8 mouse cellular contexts compared by ENCODE assay signal in the genomic region with DNA sequence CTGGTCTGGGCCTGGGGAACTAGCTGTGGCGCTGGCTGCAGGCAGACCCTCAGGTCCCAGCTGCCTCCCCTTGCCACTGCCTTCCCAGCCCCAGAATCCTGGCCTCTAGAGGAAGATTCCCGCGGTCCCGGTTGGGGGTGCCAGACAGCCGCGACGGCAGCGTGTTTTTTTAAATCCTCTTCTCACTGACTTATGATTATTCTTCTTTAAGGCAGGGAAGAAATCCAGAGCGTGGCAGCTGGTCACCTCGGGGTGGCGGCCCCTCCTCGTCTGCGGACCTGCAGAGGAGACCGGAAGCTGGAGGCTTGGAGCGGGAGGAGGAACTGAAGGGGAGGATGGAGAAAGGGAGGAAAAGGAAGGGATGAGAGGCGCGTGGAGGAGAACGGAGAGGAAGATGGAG. TPM values are rescaled to one million over a fixed set of nuclear protein-coding genes. Genes with fewer than 3 reads are reported as not detected.
DNase-seq lines count a peak whose midpoint lies in the region; ATAC-seq and TF ChIP-seq lines count a peak whose summit lies in the region.

No protein-coding gene starts in this region.

- ATAC-seq in embryonic facial prominence, embryonic 13.5 days (ENCODE audit: insufficient number of reproducible peaks, insufficient read depth, low FRiP score, low TSS enrichment, low read depth): no peak
- peak; percentile 58 for ATAC-seq in limb, embryonic 13.5 days (ENCODE audit: low FRiP score, low read depth)
- ATAC-seq in midbrain, embryonic 14.5 days (ENCODE audit: low FRiP score, low TSS enrichment): peak; percentile 66
- peak; percentile 46; the same call in 1 of the 2 replicates for ATAC-seq in stomach, postnatal 0 days (ENCODE audit: low FRiP score, low TSS enrichment)

- peak; percentile 56; the same call in 1 of the 2 replicates for TF ChIP-seq CTCF in brain, embryonic 14.5 days (IDR thresholded peaks at IDR 0.05; ENCODE audit: borderline replicate concordance, extremely low read depth, insufficient read depth, insufficient read length)
- peak; percentile 26; the same call in 1 of the 2 replicates for TF ChIP-seq CTCF in kidney, adult 2 months (conservative IDR thresholded peaks at IDR 0.05; ENCODE audit: insufficient read depth, insufficient read length, low read depth, low read length)
- peak; percentile 73 for TF ChIP-seq CTCF in stomach, postnatal 0 days (IDR thresholded peaks at IDR 0.05; ENCODE audit: low read depth)

- H3K9ac ChIP-seq in embryonic facial prominence, embryonic 13.5 days: peak overlapping the region; percentile 69
- peak overlapping the region; percentile 63 for H3K9ac ChIP-seq in limb, embryonic 13.5 days
- peak overlapping the region; percentile 38 for H3K9ac ChIP-seq in midbrain, embryonic 14.5 days (replicated peaks; ENCODE audit: low read length)
- peak overlapping the region; percentile 8; the same call in 1 of the 2 replicates for H3K9ac ChIP-seq in stomach, postnatal 0 days (ENCODE audit: low read length)

- peak overlapping the region; percentile 60 for H3K4me2 ChIP-seq in embryonic facial prominence, embryonic 13.5 days
- peak overlapping the region; percentile 61 for H3K4me2 ChIP-seq in limb, embryonic 13.5 days (replicated peaks)
- H3K4me2 ChIP-seq in midbrain, embryonic 14.5 days (ENCODE audit: low read length): peak overlapping the region; percentile 46
- H3K4me2 ChIP-seq in stomach, postnatal 0 days (replicated peaks; ENCODE audit: low read depth): peak overlapping the region; percentile 45

- no peaks in the 10 kb centered on the region for H3K36me3 ChIP-seq in embryonic facial prominence, embryonic 13.5 days
- no peaks in the 10 kb centered on the region for H3K36me3 ChIP-seq in kidney, adult 2 months (ENCODE audit: control insufficient read depth, insufficient read depth, low read length)
- no peaks in the 10 kb centered on the region for H3K36me3 ChIP-seq in limb, embryonic 13.5 days
- H3K36me3 ChIP-seq in midbrain, embryonic 14.5 days (ENCODE audit: control insufficient read depth, insufficient read depth, low read length): no peaks in the 10 kb centered on the region
- no peaks in the 10 kb centered on the region for H3K36me3 ChIP-seq in stomach, postnatal 0 days (ENCODE audit: control insufficient read depth, insufficient read depth, low read length)

- H3K27ac ChIP-seq in embryonic facial prominence, embryonic 13.5 days: peak overlapping the region; percentile 86
- 0 out of 2 replicates have a peak overlapping the region, but pooled peaks have one; percentile 1 for H3K27ac ChIP-seq in kidney, adult 2 months (ENCODE audit: insufficient read depth, low read depth, low read length)
- H3K27ac ChIP-seq in limb, embryonic 13.5 days: peak overlapping the region; percentile 84
- peak overlapping the region; percentile 86 for H3K27ac ChIP-seq in midbrain, embryonic 14.5 days (replicated peaks; ENCODE audit: low read depth, low read length)
- peak overlapping the region; percentile 69 for H3K27ac ChIP-seq in stomach, postnatal 0 days (replicated peaks)

- DNase-seq in brain, embryonic 14.5 days (ENCODE audit: low read depth): peak; percentile 94
- DNase-seq in heart, adult 9 months (ENCODE audit: low spot score in 2 of 2): peak; percentile 66 to 75
- peak; percentile 80 for DNase-seq in kidney, adult 2 months
- DNase-seq in midbrain, embryonic 14.5 days: peak; percentile 88
- peak; percentile 67 for DNase-seq in stomach, postnatal 0 days (ENCODE audit: low spot score)
- DNase-seq in spleen, postnatal 36 days (ENCODE audit: low spot score in 2 of 2): no peak

- H3K4me1 ChIP-seq in embryonic facial prominence, embryonic 13.5 days: peaks cover 28% of the 10 kb centered on the region
- H3K4me1 ChIP-seq in kidney, adult 2 months (ENCODE audit: control insufficient read depth, insufficient read depth, low read length): peaks cover 8% of the 10 kb centered on the region; the same call in 1 of the 2 replicates
- H3K4me1 ChIP-seq in limb, embryonic 13.5 days: peaks cover 32% of the 10 kb centered on the region
- peaks cover 22% of the 10 kb centered on the region for H3K4me1 ChIP-seq in midbrain, embryonic 14.5 days (ENCODE audit: control insufficient read depth, insufficient read depth, low read length)
- peaks cover 4% of the 10 kb centered on the region; the same call in 1 of the 2 replicates for H3K4me1 ChIP-seq in stomach, postnatal 0 days (replicated peaks; ENCODE audit: control insufficient read depth, insufficient read depth)

- 1% methylated on average over 18 of the region's 18 CpGs for WGBS in embryonic facial prominence, embryonic 13.5 days
- 6% methylated on average over 18 of the region's 18 CpGs for WGBS in kidney, adult 2 months
- 1% methylated on average over 18 of the region's 18 CpGs for WGBS in limb, embryonic 13.5 days
- under 1% methylated on average over 18 of the region's 18 CpGs for WGBS in midbrain, embryonic 14.5 days
- 3% methylated on average over 18 of the region's 18 CpGs for WGBS in stomach, postnatal 0 days

- no peak for TF ChIP-seq POLR2A in brain, embryonic 14.5 days (IDR thresholded peaks at IDR 0.05; ENCODE audit: borderline replicate concordance, extremely low read depth, insufficient read depth, insufficient read length, poor library complexity, severe bottlenecking)
- no peak for TF ChIP-seq POLR2A in kidney, adult 2 months (IDR thresholded peaks at IDR 0.05; ENCODE audit: low read depth, low read length)

- H3K9me3 ChIP-seq in embryonic facial prominence, embryonic 13.5 days: no peaks in the 10 kb centered on the region
- H3K9me3 ChIP-seq in limb, embryonic 13.5 days: no peaks in the 10 kb centered on the region
- no peaks in the 10 kb centered on the region for H3K9me3 ChIP-seq in midbrain, embryonic 14.5 days (ENCODE audit: control insufficient read depth, low read length)
- no peaks in the 10 kb centered on the region for H3K9me3 ChIP-seq in stomach, postnatal 0 days (ENCODE audit: control insufficient read depth, low read length)

- H3K4me3 ChIP-seq in embryonic facial prominence, embryonic 13.5 days: peak overlapping the region; percentile 29
- H3K4me3 ChIP-seq in kidney, adult 2 months (ENCODE audit: insufficient read depth, low read depth, low read length): no peak overlapping the region
- H3K4me3 ChIP-seq in limb, embryonic 13.5 days: peak overlapping the region; percentile 29
- H3K4me3 ChIP-seq in midbrain, embryonic 14.5 days (replicated peaks; ENCODE audit: low read depth, low read length): peak overlapping the region; percentile 9; the same call in 1 of the 2 replicates
- H3K4me3 ChIP-seq in stomach, postnatal 0 days (ENCODE audit: low read depth, low read length): peak overlapping the region; percentile 17; the same call in 1 of the 2 replicates

- H3K27me3 ChIP-seq in embryonic facial prominence, embryonic 13.5 days: no peaks in the 10 kb centered on the region
- no peaks in the 10 kb centered on the region for H3K27me3 ChIP-seq in kidney, adult 2 months (replicated peaks; ENCODE audit: control insufficient read depth, insufficient read depth, low read length)
- no peaks in the 10 kb centered on the region for H3K27me3 ChIP-seq in limb, embryonic 13.5 days
- H3K27me3 ChIP-seq in midbrain, embryonic 14.5 days (ENCODE audit: control insufficient read depth, insufficient read depth, low read length): no peaks in the 10 kb centered on the region
- no peaks in the 10 kb centered on the region for H3K27me3 ChIP-seq in stomach, postnatal 0 days (ENCODE audit: control insufficient read depth, insufficient read depth, low read length)

- TF ChIP-seq EP300 in stomach, postnatal 0 days (optimal IDR thresholded peaks at IDR 0.05): peak; percentile 36

RNA-seq across cellular contexts. Expression of a gene that starts 18.7 kb away (rescaled TPM):
- polyA plus RNA-seq in brain, embryonic 14.5 days (2012; rRNA removed): 0.57 and 0.72 TPM in 2 replicates
- 1.9 and 2.0 TPM in 2 replicates for polyA plus RNA-seq in embryonic facial prominence, embryonic 13.5 days (2015; fragmentation: Nextera tagmentation; extraction: Ambion mirVana)
- polyA plus RNA-seq in kidney, adult 2 months (2012; rRNA removed): 1.2 and 1.3 TPM in 2 replicates
- polyA plus RNA-seq in limb, embryonic 13.5 days (2015; fragmentation: Nextera tagmentation; extraction: Ambion mirVana): 1.6 and 1.9 TPM in 2 replicates
- 0.46 and 1.2 TPM in 2 replicates for polyA plus RNA-seq in midbrain, embryonic 14.5 days (2014; fragmentation: Nextera tagmentation; extraction: Ambion mirVana)
- polyA plus RNA-seq in stomach, postnatal 0 days (2015; fragmentation: Nextera tagmentation; extraction: Ambion mirVana): 0.57 and 0.63 TPM in 2 replicates

Comparison
In these comparisons a context has a peak if more than half of its experiments do, and no peak if none do; other contexts are left out.
1. DNase-seq: peak in brain, embryonic 14.5 days (single experiment), heart, adult 9 months (2 of 2), kidney, adult 2 months (single experiment), midbrain, embryonic 14.5 days (single experiment) and stomach, postnatal 0 days (single experiment); none in spleen, postnatal 36 days (0 of 2).
2. H3K27ac ChIP-seq: peak in every context shown above with its lines; median percentile 86 in embryonic facial prominence, embryonic 13.5 days; 86 in midbrain, embryonic 14.5 days; 84 in limb, embryonic 13.5 days; 69 in stomach, postnatal 0 days; 1 in kidney, adult 2 months.
3. H3K9ac ChIP-seq: peak in every context shown above with its lines; median percentile 69 in embryonic facial prominence, embryonic 13.5 days; 63 in limb, embryonic 13.5 days; 38 in midbrain, embryonic 14.5 days; 8 in stomach, postnatal 0 days.
4. Peak in every context shown above with its lines, with median percentiles within 50 percentile points of each other: CTCF ChIP-seq and H3K4me2 ChIP-seq.